Mouse (Mus musculus): ENCODE data around the gene Atxn1l.

DNA sequence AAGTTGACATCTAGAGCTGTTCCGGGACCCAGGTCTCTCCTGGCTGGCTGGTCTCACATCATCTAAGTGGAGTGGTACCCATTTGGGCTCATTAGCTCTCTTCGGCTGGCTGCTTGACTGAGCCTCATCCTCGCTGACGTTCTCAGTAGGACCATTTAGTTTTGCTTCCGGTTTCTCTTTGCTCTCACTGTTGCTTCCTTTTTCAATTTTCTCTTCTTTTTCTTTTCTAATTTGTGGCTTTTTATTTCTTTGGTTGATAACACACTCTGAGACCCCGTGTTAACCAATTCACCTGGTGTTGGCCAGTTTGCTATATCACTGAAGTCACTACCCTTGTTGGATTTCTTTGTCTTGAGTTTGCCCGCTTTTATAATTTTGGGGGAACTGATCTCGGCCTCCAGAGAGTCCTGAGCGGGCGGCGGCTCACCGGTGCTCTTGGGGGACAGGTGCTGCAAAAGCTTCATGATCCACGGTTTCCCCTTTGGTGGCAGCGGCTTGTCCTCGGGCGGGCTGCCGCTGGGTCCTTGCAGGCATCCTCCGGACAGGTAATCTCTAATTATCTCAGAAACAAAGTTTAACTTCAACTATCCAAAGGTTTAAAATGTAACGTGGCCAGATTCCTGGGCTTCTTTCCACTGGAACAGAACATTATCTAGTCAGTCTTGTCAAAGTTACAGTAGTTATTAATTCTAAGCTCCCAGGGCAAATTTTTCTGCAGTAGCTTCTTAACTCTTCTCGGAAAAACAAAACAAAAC is 14.4 kb upstream of the Atxn1l start:
- TF ChIP-seq POLR2A (IDR thresholded peaks at IDR 0.05; ENCODE audit: insufficient read depth, low read depth, low read length) (no peak), EP300 (IDR thresholded peaks at IDR 0.05; ENCODE audit: insufficient read depth, low read depth, low read length) (no peak)
